Mouse (Mus musculus): ENCODE measurements around the gene Slc8b1.

- TF ChIP-seq CTCF (IDR thresholded peaks at IDR 0.05), result no peak
- no peak for TF ChIP-seq POLR2A (IDR thresholded peaks at IDR 0.05; ENCODE audit: insufficient read depth, low read depth, low read length)
Observed at GRCm38 (mm10) chr5:120578504-120579081, 67.6 kb downstream of the Slc8b1 start.
